Mouse (Mus musculus) bone marrow, adult 2 months (tissue): Measurements from ENCODE around the gene Specc1. TPM values are rescaled to one million over a fixed set of nuclear protein-coding genes. Genes with fewer than 3 reads are reported as not detected.

ENCODE experiments used
- H3K27ac ChIP-seq: fragments of 200-500 bp; 2 replicates; pipeline ENCODE4 v1.5.1; 2012; ENCODE audit warnings: low read depth, mild to moderate bottlenecking, control low read depth, inconsistent platforms, low read length; ENCODE audit not compliant: control insufficient read depth, poor library complexity, insufficient read depth
- H3K4me1 ChIP-seq: fragments of 200-500 bp; 2 replicates; pipeline ENCODE4 v1.6.1; 2011; ENCODE audit warnings: low read length; ENCODE audit not compliant: control insufficient read depth, insufficient read depth
- H3K4me3 ChIP-seq: fragments of 200-500 bp; replicated peaks from 2 replicates; pipeline ENCODE3; 2011; ENCODE audit warnings: mild to moderate bottlenecking, low read depth, low read length, control low read depth; ENCODE audit not compliant: control insufficient read depth
- CTCF ChIP-seq: fragments of 200-500 bp; IDR thresholded peaks from 2 replicates; pipeline ENCODE4 v1.5.1; 2011; ENCODE audit warnings: low read length, control low read depth; ENCODE audit not compliant: control insufficient read depth, insufficient read depth
- POLR2A ChIP-seq: fragments of 200-500 bp; IDR thresholded peaks from 2 replicates; pipeline ENCODE4 v1.6.1; 2011; ENCODE audit warnings: low read depth, mild to moderate bottlenecking, control low read depth, low read length, borderline replicate concordance; ENCODE audit not compliant: control insufficient read depth
- WGBS: fragments of 180-500 bp; shearing (Covaris S2); methylation state at CpG from one replicate; pipeline ENCODE4 v1.1.7; 2018; 5-methylcytosine and 5-hydroxymethylcytosine counted together
- polyA plus RNA-seq: library from polyadenylated mRNA; stranded (reverse); fragments of >200 nt; gene quantifications from 2 replicates; pipeline ENCODE4 v1.2.4, GENCODE M21; 2011; ENCODE audit warnings: low replicate concordance; ENCODE audit not compliant: missing spikeins, insufficient read depth, insufficient read length

The Specc1 gene
- polyA plus RNA-seq, 1 experiment, result 73.8 TPM

DNA sequence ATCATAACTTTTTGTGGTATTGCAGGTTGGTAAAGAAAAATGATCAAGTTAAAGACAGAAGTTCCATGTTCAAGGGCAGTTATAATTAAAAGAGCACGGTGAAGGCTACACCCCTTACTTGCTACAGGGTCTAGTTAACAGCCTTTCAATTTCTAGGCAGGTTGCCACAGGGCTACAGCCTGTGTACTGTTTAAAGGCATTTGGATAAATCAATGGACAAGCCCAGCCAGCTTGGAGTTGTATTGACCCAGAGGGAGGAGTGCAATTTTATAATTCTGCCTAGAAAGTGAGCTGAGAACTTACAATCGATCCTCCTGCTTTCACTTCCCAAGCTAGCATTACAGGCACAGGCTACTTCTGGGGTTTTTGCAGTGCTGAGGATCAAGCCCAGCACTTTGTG, 123.9 kb downstream of the Specc1 start:
- 73% methylated on average over 2 of the region's 2 CpGs for WGBS
- Histone ChIP-seq H3K27ac (no peak overlapping the region), H3K4me1 (no peaks in the 10 kb centered on the region; the same call in 1 of the 2 replicates), H3K4me3 (no peak overlapping the region)
- TF ChIP-seq CTCF, result no peak
- TF ChIP-seq POLR2A, result no peak

- Histone ChIP-seq H3K4me1 (no peaks in the 10 kb centered on the region; the same call in 1 of the 2 replicates), H3K4me3 (no peak overlapping the region), H3K27ac (no peak overlapping the region)
- WGBS, result 65% methylated on average over 2 of the region's 2 CpGs
- TF ChIP-seq CTCF (no peak), POLR2A (no peak)
These were observed 130.1 kb downstream of the Specc1 start for GRCm38 (mm10) chr11:62086648-62087047.

GRCm38 (mm10) chr11:62087051-62087450, 130.5 kb downstream of the Specc1 start:
- no peak for TF ChIP-seq CTCF
- no peak for TF ChIP-seq POLR2A
- no peak overlapping the region for H3K27ac ChIP-seq
- H3K4me1 ChIP-seq, result no peaks in the 10 kb centered on the region; the same call in 1 of the 2 replicates
- 86% methylated on average over 1 of the region's 1 CpGs for WGBS
- H3K4me3 ChIP-seq, result no peak overlapping the region

- TF ChIP-seq CTCF (no peak), POLR2A (no peak)
- H3K27ac ChIP-seq, result no peak overlapping the region
- no peaks in the 10 kb centered on the region; the same call in 1 of the 2 replicates for H3K4me1 ChIP-seq
- no peak overlapping the region for H3K4me3 ChIP-seq
- 95% methylated on average over 3 of the region's 3 CpGs for WGBS
These were observed 132.1 kb downstream of the Specc1 start for GRCm38 (mm10) chr11:62088651-62089050.

DNA sequence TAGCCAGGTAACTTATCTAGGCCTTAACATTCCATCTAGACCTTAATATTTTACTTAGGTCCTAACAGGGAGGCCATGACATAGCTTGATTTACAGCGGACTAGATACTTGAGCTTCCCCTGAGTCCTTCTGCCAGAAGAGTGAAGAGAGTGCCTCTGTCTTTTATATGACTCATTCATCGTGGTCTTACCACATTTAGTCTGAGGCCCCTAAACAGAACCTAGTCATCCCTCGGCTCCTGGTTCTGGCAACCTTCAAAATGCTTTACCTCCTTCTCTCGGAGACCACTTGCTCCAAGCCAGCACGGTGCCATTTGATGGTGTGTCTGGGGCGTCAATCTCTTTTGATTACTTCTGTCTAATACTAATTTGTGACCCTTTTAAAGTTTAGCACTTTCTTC, 133.8 kb downstream of the Specc1 start:
- 84% methylated on average over 6 of the region's 6 CpGs for WGBS
- Histone ChIP-seq H3K4me3 (no peak overlapping the region), H3K27ac (no peak overlapping the region), H3K4me1 (no peaks in the 10 kb centered on the region; the same call in 1 of the 2 replicates)
- TF ChIP-seq POLR2A (no peak), CTCF (no peak)

- no peak overlapping the region for H3K27ac ChIP-seq
- H3K4me3 ChIP-seq, result no peak overlapping the region
- no peak for TF ChIP-seq POLR2A
- no peak for TF ChIP-seq CTCF
- no peaks in the 10 kb centered on the region for H3K4me1 ChIP-seq
- WGBS, result 9% methylated on average over 3 of the region's 3 CpGs
These were observed 146.9 kb downstream of the Specc1 start for GRCm38 (mm10) chr11:62103380-62103911.

DNA sequence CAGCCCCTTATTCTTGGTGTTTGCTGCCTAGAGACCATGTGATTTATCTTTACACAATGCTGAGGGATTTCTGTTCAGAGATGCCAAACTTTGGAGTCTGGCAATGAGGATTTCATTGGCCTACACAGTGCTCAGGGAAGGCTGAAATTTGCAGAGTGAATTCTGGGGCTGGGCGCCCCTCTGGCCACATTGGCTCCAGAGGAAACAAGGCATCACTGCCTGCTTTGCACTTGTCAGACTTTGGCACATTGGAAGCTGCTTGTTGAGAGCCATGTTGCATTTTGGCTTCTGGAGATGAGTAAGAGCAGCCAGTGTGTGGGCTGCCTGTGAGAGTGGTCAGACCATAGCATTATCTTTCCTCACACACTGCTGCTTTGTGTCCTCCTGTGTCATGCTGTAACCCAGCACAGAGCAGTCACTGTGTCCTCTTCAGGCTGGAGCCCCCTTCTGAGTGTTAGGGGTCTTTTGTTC, 149.9 kb downstream of the Specc1 start:
- Histone ChIP-seq H3K27ac (no peak overlapping the region), H3K4me1 (no peaks in the 10 kb centered on the region), H3K4me3 (no peak overlapping the region)
- no peak for TF ChIP-seq POLR2A
- TF ChIP-seq CTCF, result no peak
- WGBS, result 84% methylated on average over 1 of the region's 1 CpGs

GRCm38 (mm10) chr11:62107272-62107836, 150.8 kb downstream of the Specc1 start:
- 87% methylated on average over 2 of the region's 2 CpGs for WGBS
- H3K4me3 ChIP-seq, result no peak overlapping the region

DNA sequence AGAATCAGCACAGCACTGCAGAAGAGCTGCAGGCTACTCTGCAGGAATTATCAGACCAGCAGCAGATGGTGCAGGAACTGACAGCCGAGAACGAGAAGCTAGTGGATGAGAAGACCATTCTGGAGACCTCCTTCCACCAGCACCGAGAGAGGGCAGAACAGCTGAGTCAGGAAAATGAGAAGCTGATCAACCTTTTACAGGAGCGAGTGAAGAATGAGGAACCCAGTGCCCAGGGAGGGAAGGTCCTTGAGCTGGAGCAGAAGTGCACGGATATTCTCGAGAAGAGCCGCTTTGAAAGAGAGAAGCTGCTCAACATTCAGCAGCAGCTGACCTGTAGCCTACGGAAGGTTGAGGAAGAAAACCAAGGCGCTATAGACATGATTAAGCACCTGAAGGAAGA, 162.0 kb downstream of the Specc1 start:
- WGBS, result 36% methylated on average over 9 of the region's 9 CpGs
- H3K4me1 ChIP-seq, result no peaks in the 10 kb centered on the region
- H3K27ac ChIP-seq, result no peak overlapping the region
- no peak overlapping the region for H3K4me3 ChIP-seq
- TF ChIP-seq CTCF, result no peak
- no peak for TF ChIP-seq POLR2A

More at GRCm38 (mm10) chr11:62107272-62107836, 150.8 kb downstream of the Specc1 start:
- no peaks in the 10 kb centered on the region for H3K4me1 ChIP-seq
- no peak for TF ChIP-seq CTCF
- no peak for TF ChIP-seq POLR2A
- no peak overlapping the region for H3K27ac ChIP-seq
